Mouse (Mus musculus) gastrocnemius, postnatal 14 days (tissue): ENCODE data around the gene Gmeb1. TPM values are rescaled to one million over a fixed set of nuclear protein-coding genes. Genes with fewer than 3 reads are reported as not detected.
"Not testable (repeated sequence)": the region's sequence is repeated elsewhere in the genome, so short reads cannot be mapped to it uniquely, and the experiment has no call there.

Source experiments
- DNase-seq: peaks from one replicate; pipeline ENCODE4 v3.0.0; 2021; ENCODE audit warnings: mixed read lengths
- intact Hi-C: fragments of 180-260 bp; cut with DNase I; formaldehyde crosslinking; loops from one replicate; pipeline ENCODE4 v1.15.1; 2025; ENCODE audit warnings: low total_unique reads
- total RNA-seq, 2 experiments: library from RNA; stranded (reverse); gene quantifications; 2 replicates each; pipeline ENCODE4 v1.2.3; 2021

The Gmeb1 gene
- total RNA-seq, 2 experiments from 2014 or later = 9.4 to 9.9 TPM

DNA sequence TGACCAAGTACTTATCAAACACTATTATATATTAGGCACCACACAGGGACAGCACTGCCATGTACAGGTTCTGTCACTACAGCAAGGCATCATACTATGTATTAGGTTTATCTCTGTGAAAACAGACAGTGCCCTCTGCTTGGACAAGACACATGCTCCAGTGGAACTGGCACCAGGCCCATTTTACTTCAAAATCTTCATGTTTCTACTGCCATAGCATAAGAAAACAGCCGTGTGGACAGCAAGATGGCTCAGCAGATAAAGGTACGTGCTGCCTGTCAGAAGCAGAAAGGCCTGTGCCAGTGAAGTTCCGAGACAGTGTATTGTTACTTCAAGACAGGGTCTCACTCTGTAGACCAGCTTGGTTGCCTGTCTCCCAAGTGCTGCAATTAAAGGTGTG, 20.2 kb downstream of the Gmeb1 start:
- DNase-seq = no peak
- intact Hi-C loops = no loop called here

GRCm38 (mm10) chr4:132240367-132240766, 21.0 kb downstream of the Gmeb1 start:
- no peak for DNase-seq
- intact Hi-C loops = no loop called here

DNA sequence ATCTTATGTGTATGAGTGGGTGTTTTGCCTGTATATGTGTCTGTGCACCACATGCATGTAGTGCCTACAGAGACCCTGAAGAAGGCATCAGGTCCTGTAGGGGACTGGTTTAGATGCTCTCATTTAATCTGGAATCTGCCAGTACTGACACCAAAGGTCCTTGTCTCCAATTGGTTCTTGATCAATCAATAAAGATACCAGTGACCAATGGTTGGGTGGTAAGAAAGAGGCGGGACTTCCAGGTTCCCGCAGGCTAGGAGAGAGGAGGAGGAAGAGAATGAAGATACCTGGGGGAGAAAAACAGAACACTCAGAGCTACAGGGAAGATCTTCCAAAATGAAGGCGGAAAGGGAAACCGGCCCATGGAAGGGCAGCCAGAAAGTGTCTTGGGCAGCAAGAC, 23.0 kb downstream of the Gmeb1 start:
- no peak for DNase-seq
- intact Hi-C loops = no loop called here

- intact Hi-C loops = no loop called here
- no peak for DNase-seq
Observed at GRCm38 (mm10) chr4:132234710-132235109, 26.7 kb downstream of the Gmeb1 start.

- intact Hi-C loops = no loop called here
- DNase-seq = no peak
Observed at GRCm38 (mm10) chr4:132230422-132230821, 31.0 kb downstream of the Gmeb1 start.

DNA sequence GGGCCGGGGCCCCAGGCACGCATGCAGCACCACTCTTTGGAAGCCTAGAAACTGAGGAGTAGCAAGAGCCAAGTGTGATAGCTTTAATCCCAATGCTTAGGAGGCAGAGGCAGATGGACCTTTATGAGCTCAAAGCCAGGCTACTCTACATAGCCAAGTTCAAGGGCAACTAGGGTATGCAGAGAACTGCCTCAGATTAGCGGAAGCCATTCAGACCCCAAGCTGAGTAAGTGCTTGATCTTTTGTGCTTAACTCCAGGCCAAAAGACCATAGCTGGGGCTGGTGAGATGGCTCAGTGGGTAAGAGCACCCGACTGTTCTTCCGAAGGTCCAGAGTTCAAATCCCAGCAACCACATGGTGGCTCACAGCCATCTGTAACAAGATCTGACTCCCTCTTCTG, 39.4 kb downstream of the Gmeb1 start:
- DNase-seq, intact Hi-C loops: not testable (repeated sequence)

- intact Hi-C loops = loop anchor here (5.0 kb wide), 1 partner anchor 39 kb away; no protein-coding TSS in a partner anchor
- not testable (repeated sequence) for DNase-seq
Observed at GRCm38 (mm10) chr4:132218439-132218838, 43.0 kb downstream of the Gmeb1 start.

DNA sequence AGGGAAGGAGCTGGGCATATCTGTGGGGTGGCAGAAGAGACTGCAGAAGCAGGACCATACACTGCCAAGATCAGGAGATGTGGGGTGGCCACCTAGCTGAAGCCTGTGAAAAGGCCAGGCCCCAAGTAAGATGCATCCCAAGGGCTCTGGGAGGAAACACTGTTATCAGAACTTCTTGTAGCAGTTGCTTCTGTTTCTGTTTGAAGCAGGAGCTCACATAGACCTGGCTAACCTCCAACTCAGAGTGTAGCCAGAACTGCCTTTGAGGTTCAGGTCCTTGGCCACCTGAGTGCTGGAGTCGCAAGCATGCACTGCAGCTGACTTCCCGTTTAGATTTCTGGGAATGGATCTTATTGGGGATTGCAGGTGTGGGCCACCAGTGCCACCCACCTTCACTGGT, 43.6 kb downstream of the Gmeb1 start:
- DNase-seq = no peak
- intact Hi-C loops = loop anchor here (5.0 kb wide), 1 partner anchor 40 kb away; no protein-coding TSS in a partner anchor

GRCm38 (mm10) chr4:132216602-132217001, 44.8 kb downstream of the Gmeb1 start:
- intact Hi-C loops = loop anchor here (5.0 kb wide), 1 partner anchor 41 kb away; no protein-coding TSS in a partner anchor
- no peak for DNase-seq

GRCm38 (mm10) chr4:132214847-132215246, 46.6 kb downstream of the Gmeb1 start:
- DNase-seq = no peak
- intact Hi-C loops = loop anchor here (5.0 kb wide), 1 partner anchor 42 kb away; no protein-coding TSS in a partner anchor

- intact Hi-C loops = no loop called here
- DNase-seq = peak; percentile 99
Observed at GRCm38 (mm10) chr4:132211953-132212734, 49.3 kb downstream of the Gmeb1 start, which contains the start of gene Ythdf2. TSS of gene Ythdf2 (minus strand) at chr4:132212303.

- intact Hi-C loops = no loop called here
- DNase-seq = peak; percentile 24
Observed at GRCm38 (mm10) chr4:132211091-132211942, 50.1 kb downstream of the Gmeb1 start.

DNA sequence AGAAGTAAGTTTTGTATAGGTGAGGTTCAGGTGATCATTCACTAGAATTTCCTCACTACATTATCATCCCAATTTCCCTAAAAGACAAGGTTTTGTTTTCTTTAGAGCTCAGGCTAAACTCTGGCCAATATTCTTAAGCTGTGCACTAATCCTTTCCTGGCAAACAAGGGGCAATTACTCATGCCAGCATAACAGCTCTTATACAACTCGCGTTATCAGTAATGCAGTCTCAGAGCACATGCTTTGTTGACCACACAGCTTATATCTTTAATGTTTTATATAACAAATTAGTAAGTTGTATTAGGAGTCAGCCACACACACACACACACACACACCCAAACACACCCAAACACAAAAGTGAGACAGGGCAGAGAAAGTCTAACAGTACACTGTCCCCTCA, 51.1 kb downstream of the Gmeb1 start:
- intact Hi-C loops = no loop called here
- DNase-seq = no peak

- DNase-seq = no peak
- intact Hi-C loops = no loop called here
Observed at GRCm38 (mm10) chr4:132209299-132209698, 52.1 kb downstream of the Gmeb1 start.

DNA sequence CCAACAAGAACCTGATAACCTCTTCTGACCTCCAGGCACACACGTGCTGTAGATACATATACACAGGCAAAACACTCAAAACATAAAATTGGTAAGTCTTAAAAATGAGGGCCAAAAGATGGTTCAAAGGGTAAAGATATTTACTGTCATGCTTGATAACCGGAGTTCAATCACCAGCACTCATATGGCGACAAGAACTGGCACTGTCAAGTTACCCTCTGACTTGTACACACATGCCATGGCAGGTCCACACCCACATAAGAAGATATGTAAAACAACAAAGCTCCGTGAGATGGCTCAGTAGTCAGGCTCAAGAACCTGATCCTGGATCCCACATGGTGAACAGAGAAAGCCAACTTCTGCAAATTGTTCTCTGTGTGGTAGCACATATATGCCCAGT, 54.1 kb downstream of the Gmeb1 start:
- intact Hi-C loops = no loop called here
- DNase-seq = no peak

DNA sequence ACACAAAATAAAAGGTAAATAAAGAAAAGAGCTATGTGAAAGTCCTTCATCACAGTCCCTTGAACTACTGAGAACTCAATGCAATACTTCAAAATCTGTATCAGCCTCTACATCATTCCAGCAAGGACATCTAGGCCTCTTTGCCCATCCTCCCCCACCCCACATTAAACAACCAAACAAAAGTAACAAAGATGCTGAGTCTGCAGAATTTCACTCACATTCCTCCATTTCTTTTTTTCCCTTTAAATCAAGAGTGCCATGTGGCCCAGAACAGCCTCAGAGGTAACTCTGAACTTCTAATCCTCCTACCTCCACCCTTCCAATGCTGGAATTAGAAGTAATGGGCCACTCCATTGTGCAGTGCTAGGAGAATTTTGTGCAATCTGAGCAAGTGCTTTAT, 62.6 kb downstream of the Gmeb1 start:
- intact Hi-C loops = no loop called here

DNA sequence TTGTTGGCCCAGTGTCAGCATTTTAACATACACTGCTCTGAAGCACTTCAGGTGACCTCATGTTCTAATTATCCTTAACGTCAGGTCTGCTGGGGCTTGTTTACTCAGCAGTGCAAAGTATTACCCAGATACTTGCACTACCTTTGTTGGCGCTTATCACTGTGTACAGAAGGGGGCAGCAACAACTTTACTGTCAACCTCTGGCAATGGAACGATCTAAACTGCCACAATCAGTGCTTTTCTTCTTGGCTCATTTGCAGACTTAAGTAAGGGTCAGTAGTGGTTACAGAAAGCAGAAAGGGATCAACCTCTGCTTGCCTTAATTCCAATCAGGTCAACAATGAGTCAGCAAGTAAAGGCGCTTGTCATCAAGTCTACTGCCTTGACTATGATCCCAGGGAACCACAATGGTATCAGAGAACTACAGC, 63.1 kb downstream of the Gmeb1 start:
- no peak for DNase-seq
- intact Hi-C loops = no loop called here

More for the DNA sequence above, 62.6 kb downstream of the Gmeb1 start:
- DNase-seq = no peak

DNA sequence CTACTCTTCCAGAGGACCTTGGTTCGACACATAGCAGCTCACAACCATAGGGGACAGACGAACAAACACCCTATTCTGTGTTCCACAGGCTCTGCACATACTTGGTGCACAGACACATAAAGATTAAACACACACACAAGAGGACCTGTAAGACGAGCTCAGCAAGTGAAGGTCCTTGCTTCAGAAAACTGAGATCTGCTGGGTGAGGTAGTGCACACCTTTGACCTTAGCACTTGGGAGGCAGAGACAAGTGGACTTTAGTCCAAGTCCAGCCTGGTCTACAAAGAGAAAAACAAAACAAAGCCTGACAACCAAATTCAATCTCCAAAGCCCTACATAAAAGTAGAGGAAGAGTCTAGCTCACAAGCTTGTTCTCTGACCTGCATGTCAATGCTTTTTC, 66.4 kb downstream of the Gmeb1 start:
- no peak for DNase-seq
- intact Hi-C loops = no loop called here

DNA sequence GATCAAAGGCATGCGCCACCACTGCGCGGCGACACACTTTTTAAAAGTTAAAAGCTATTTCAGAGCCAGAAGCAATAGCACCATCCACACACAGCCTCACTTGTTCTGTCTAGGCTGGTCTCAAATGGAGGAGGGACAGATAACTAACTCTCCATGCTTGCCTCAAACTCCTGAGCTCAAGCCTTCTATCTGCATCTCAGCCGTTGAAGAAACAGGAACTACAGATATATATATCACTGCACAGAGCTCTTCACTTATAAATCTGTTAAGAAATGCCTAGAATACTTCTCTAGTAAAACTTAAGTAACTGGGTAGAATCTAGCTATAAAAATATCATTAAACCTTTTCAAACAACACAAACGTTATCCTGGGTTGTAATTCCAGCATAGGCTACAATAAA, 67.0 kb downstream of the Gmeb1 start:
- no peak for DNase-seq
- intact Hi-C loops = no loop called here

DNA sequence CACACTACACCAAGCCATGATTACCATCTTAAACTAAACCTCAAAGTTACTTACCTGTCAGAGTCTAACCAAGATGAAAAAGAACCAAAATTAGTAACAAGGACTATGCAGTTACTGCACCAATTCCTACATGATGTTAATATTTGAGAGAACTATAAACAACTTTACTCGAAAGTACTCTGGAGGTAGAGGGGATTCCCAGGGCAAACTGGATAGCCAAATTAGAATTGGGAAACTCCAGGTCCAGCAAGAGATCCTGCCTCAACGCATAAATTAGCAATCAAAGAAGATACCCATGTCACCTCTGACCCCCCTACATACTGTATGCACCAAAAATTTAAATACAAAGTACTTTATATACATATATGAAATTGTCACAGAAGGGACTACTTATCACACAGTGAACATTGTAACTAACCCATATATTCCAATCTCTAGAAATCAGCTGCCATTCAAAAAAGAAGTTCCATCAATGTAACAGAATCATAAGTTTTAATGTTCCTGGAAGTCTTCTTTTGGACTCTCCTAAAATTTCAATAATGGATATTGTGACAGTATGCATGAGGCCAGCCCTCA, 73.5 kb downstream of the Gmeb1 start:
- DNase-seq = no peak
- intact Hi-C loops = no loop called here
